Mouse (Mus musculus) stomach, postnatal 0 days (tissue): ENCODE results near the gene Ascc1.

Experiments
- CTCF ChIP-seq: IDR thresholded peaks from 2 replicates; pipeline ENCODE4 v1.5.1; 2016; ENCODE audit warnings: antibody characterized with exemption, low read depth, mild to moderate bottlenecking, moderate library complexity
- EP300 ChIP-seq: optimal IDR thresholded peaks from 2 replicates; pipeline ENCODE3; 2016; ENCODE audit warnings: antibody characterized with exemption

- TF ChIP-seq CTCF (no peak), EP300 (no peak)
Measured at GRCm38 (mm10) chr10:60141656-60142160, 139.1 kb downstream of the Ascc1 start.
